Mouse (Mus musculus): ENCODE results near the gene Hoxb9.

DNA sequence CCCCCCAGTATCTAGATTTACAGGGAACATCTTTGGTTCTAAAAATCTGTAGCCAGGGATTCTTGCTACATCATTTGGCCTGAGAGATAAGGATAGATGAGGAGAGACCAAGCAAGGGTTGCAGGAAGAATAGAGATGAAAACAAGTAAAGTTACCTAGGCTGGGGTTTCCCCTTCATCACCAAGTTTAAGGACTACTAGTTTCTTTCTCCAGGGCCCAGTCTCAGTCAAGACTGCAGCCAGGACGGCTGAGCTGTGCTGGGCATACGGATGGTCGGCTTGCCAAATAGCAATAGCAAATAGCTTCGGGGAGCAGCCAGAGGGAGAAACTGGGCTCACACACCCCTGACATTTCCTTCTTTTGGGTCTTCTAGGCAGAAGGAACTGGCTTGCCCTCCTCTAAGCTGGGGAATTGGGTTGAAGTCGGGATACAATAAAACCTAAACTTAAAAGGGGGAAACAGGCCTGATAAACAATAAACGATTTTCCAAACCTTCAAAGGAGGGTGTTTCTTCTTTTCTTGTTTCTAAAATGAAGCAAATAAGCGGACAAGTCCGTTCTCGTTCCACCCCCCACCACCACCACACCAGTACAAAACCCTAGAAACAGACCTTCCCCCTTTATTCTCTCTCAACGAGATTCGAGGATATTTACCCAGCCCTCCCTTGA, 26.8 kb downstream of the Hoxb9 start:
- TF ChIP-seq CTCF (IDR thresholded peaks at IDR 0.05; ENCODE audit: extremely low read depth, insufficient read depth, low read length) (no peak), POLR2A (IDR thresholded peaks at IDR 0.05; ENCODE audit: extremely low read depth, insufficient read depth, low read length) (no peak)

Data from cortical plate, adult 2 months (tissue).